Mouse (Mus musculus): ENCODE measurements at regions not wholly inside any gene's neighbourhood (a gene's known extent, or its start where the extent isn't known, plus 50 kb on each side); places are given as distances from the start of the nearest gene placed in this dataset.
"Not testable (repeated sequence)": the region's sequence is repeated elsewhere in the genome, so short reads cannot be mapped to it uniquely, and the experiment has no call there.

GRCm38 (mm10) chr8:81286280-81287034, 55.9 kb upstream of the Inpp4b start:
- intact Hi-C loops (cut with DNase I), result no loop called here
- no peak for DNase-seq (ENCODE audit: extremely low spot score in 1 of 2, low spot score in 2 of 2)
- no peak for TF ChIP-seq CTCF (IDR thresholded peaks at IDR 0.05)
- H3K4me3 ChIP-seq, result no peak overlapping the region
- H3K27ac ChIP-seq, result no peak overlapping the region

GRCm38 (mm10) chr8:81260089-81260488, 82.3 kb upstream of the Inpp4b start:
- H3K4me3 ChIP-seq, result no peak overlapping the region
- DNase-seq (ENCODE audit: extremely low spot score in 1 of 2, low spot score in 2 of 2), result no peak
- intact Hi-C loops (cut with DNase I), result no loop called here
- H3K27ac ChIP-seq, result no peak overlapping the region
- no peak for TF ChIP-seq CTCF (IDR thresholded peaks at IDR 0.05)

- no peak overlapping the region for H3K27ac ChIP-seq
- no peak for TF ChIP-seq CTCF (IDR thresholded peaks at IDR 0.05)
- DNase-seq (ENCODE audit: extremely low spot score in 1 of 2, low spot score in 2 of 2), result no peak
- no peak overlapping the region for H3K4me3 ChIP-seq
- intact Hi-C loops (cut with DNase I), result no loop called here
Measured at GRCm38 (mm10) chr8:81223872-81224271, 118.5 kb upstream of the Inpp4b start.

- H3K4me3 ChIP-seq; H3K27ac ChIP-seq; intact Hi-C loops (cut with DNase I); DNase-seq (ENCODE audit: extremely low spot score in 1 of 2, low spot score in 2 of 2): not testable (repeated sequence)
Measured at GRCm38 (mm10) chr8:81187061-81187790, 155.1 kb upstream of the Inpp4b start.

- no peak for TF ChIP-seq CTCF (IDR thresholded peaks at IDR 0.05)
- intact Hi-C loops (cut with DNase I), result no loop called here
- no peak for DNase-seq (ENCODE audit: extremely low spot score in 1 of 2, low spot score in 2 of 2)
- Histone ChIP-seq H3K27ac (no peak overlapping the region), H3K4me3 (no peak overlapping the region)
Measured at GRCm38 (mm10) chr8:81175537-81175936, 160.8 kb upstream of the Usp38 start.

GRCm38 (mm10) chr8:81147239-81147638, 132.5 kb upstream of the Usp38 start:
- no peak for DNase-seq (ENCODE audit: extremely low spot score in 1 of 2, low spot score in 2 of 2)
- Histone ChIP-seq H3K27ac (no peak overlapping the region), H3K4me3 (no peak overlapping the region)
- TF ChIP-seq CTCF (IDR thresholded peaks at IDR 0.05), result no peak
- intact Hi-C loops (cut with DNase I), result no loop called here

GRCm38 (mm10) chr8:81106763-81107509, 92.2 kb upstream of the Usp38 start:
- Histone ChIP-seq H3K27ac (no peak overlapping the region), H3K4me3 (no peak overlapping the region)
- intact Hi-C loops (cut with DNase I), result no loop called here
- TF ChIP-seq CTCF (IDR thresholded peaks at IDR 0.05), result no peak
- DNase-seq (ENCODE audit: extremely low spot score in 1 of 2, low spot score in 2 of 2), result no peak

GRCm38 (mm10) chr8:81098963-81099362, 84.2 kb upstream of the Usp38 start:
- intact Hi-C loops (cut with DNase I), result no loop called here
- Histone ChIP-seq H3K27ac (no peak overlapping the region), H3K4me3 (no peak overlapping the region)
- no peak for TF ChIP-seq CTCF (IDR thresholded peaks at IDR 0.05)
- DNase-seq (ENCODE audit: extremely low spot score in 1 of 2, low spot score in 2 of 2), result no peak

- intact Hi-C loops (cut with DNase I), result no loop called here
- Histone ChIP-seq H3K27ac (no peak overlapping the region), H3K4me3 (no peak overlapping the region)
- no peak for DNase-seq (ENCODE audit: extremely low spot score in 1 of 2, low spot score in 2 of 2)
- no peak for TF ChIP-seq CTCF (IDR thresholded peaks at IDR 0.05)
Measured at GRCm38 (mm10) chr8:81097076-81097819, 82.5 kb upstream of the Usp38 start.

- no peak overlapping the region for H3K27ac ChIP-seq
- TF ChIP-seq CTCF (IDR thresholded peaks at IDR 0.05), result no peak
- no peak for DNase-seq (ENCODE audit: extremely low spot score in 1 of 2, low spot score in 2 of 2)
- intact Hi-C loops (cut with DNase I), result no loop called here
- H3K4me3 ChIP-seq, result no peak overlapping the region
Measured at GRCm38 (mm10) chr8:81095237-81095636, 80.5 kb upstream of the Usp38 start.

GRCm38 (mm10) chr8:81080865-81081637, 66.3 kb upstream of the Usp38 start:
- DNase-seq (ENCODE audit: extremely low spot score in 1 of 2, low spot score in 2 of 2), result no peak
- no peak overlapping the region for H3K4me3 ChIP-seq
- intact Hi-C loops (cut with DNase I), result no loop called here
- no peak overlapping the region for H3K27ac ChIP-seq
- no peak for TF ChIP-seq CTCF (IDR thresholded peaks at IDR 0.05)

Measured in left cerebral cortex, adult 2 months (tissue).